Mouse (Mus musculus) mesoderm, embryonic 11.5 days (tissue): ENCODE results near the gene Vmn1r58.
"Not testable (repeated sequence)": the region's sequence is repeated elsewhere in the genome, so short reads cannot be mapped to it uniquely, and the experiment has no call there.

Source experiments
- DNase-seq: peaks from one replicate; pipeline ENCODE4 v3.0.0-alpha.2; 2012; ENCODE audit warnings: low read depth, low spot score

Vmn1r58 gene

DNA sequence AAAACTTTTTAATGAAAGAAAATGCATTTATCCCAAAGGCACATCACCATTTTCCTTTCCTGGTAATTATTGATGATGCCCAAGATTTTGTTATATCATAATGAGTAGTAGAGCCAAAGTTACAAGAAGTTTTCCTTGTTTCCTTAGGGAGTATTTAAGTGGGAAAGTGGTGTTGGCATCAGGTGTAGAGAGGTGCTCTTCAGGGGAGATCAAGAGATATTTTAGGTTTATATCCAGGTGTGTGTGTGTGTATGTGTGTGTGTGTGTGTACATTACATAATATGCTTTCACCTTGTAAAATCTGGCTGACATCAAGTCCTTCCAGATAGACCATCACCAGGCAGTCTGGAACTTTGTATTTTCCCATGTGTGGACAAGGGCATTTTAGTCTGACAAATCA is at the start of gene Vmn1r58:
Gene Vmn1r58 (minus strand): TSS at position 101 of the 400 bp plus-strand sequence.
- DNase-seq: not testable (repeated sequence)

DNA sequence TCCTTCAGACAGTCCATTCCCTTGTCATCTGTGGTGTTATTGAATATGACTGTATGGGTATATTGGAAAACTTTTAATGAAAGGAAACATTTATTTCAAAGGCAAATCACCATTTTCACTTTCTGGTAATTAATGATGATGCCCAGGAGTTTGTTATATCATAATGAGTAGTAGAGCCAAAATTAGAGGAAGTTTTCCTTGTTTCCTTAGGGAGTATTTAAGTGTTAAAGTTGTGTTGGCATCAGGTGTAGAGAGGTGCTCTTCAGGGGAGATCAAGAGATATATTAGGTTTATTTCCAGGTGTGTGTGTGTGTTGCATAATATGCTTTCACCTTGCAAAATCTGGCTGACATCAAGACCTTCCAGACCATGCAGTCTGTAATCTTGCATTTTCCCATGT is 43.5 kb upstream of the Vmn1r58 start, which contains the start of gene Vmn1r59:
Gene Vmn1r59 (minus strand): TSS at position 101 of the 400 bp plus-strand sequence.
- DNase-seq: no peak

DNA sequence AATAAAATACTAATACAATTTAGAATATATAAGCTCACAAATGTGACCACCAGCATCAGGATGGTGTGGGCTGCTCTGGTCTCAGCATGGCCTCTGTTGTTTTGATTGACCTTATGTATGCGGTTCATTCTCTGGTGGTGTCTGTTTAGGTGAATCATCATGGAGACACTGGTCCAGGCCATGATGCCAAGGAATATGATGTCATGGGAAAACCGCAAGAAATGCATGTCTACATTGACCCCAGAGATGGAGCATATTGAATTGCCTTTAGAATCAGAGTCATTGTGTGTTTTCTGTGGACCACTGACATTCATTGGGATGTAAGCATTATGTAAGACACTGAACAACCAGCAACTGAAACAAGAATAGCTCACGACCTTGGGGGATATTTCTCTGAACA is 40.8 kb upstream of the Vmn1r58 start:
- not testable (repeated sequence) for DNase-seq

DNA sequence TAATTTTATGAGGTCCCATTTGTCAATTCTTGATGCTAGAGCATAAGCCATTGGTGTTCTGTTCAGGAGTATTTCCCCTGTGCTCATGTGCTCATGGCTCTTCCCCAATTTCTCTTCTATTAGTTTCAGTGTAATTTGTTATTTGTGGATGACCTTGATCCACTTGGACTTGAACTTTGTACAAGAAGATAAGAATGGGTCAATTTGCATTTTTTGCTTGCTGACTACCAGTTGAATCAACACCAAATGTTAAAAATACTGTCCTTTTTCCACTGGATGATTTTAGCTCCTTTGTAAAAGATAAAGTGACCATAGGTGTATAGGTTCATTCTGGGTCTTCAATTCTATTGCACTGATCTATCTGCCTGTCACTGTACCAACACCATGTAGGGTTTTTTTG is 35.4 kb upstream of the Vmn1r58 start:
- DNase-seq: no peak

DNA sequence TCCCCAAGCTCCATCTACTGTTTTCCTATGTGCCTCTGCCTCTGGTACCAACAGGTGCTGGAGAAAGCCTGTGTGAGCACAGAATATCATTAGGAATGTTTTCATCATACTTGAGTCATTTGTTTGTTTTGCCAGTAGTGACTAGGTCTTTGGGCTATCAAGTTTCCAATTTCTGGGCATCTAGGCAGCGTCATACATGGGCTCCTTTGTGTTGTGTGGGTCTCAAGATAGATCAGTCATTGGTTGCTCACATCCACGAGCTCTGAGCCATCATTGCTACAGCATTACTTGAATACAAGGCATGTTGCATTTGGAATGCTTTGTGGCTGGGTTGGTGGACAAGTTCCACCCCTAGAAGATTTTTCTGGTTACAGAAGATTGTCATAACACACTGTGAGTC is 7.0 kb downstream of the Vmn1r58 start:
- no peak for DNase-seq

DNA sequence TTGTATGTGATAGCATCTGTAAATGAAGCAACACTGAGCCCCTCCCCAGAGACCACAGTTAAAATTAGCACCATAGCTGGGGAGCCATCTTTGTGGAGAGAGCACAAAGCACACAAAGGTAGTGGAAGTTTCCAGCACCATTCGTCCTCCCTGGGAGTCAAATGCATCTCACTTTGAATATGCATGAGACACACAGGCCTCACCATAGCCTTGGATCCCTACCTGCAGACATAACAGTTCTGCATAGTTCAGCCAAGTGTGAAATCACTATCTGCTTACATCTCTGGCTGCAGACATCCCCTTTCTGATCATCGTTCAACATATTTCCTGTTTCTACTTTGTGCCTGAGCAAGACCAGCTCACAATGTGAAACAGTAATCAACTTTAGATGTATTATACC is 46.5 kb downstream of the Vmn1r58 start:
- DNase-seq: no peak

DNA sequence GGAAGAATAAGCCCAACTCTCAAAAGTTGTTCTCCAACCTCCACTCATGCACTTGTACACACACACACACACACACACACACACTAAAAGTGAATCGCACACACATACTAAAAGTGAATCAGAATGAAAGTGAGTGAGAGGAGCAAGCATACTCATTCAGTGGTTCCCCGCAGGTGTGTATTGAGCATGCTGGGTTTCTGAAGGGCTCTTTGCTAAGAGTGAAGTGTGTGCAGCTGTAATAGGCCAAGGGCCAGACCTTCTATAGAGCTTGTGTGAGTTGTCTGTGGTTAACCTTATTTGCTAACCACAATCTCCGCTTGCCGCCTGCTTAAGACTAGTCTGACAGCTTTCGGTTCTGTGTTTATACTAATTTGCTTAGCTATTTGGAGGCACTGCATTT is 49.6 kb downstream of the Vmn1r58 start:
- DNase-seq: no peak
